Mouse (Mus musculus): ENCODE results near the gene Whamm. TPM values are rescaled to one million over a fixed set of nuclear protein-coding genes. Genes with fewer than 3 reads are reported as not detected.

The Whamm gene
- polyA plus RNA-seq, 1 experiment from 2014 or later = 4.3 TPM

- H3K36me3 ChIP-seq (ENCODE audit: control insufficient read depth, insufficient read depth, low read length) = peaks cover 28% of the 10 kb centered on the region
- H3K4me1 ChIP-seq (ENCODE audit: control insufficient read depth, insufficient read depth, low read length) = no peaks in the 10 kb centered on the region
- H3K9ac ChIP-seq (ENCODE audit: low read depth, low read length) = no peak overlapping the region
- no peaks in the 10 kb centered on the region for H3K9me3 ChIP-seq (replicated peaks; ENCODE audit: control insufficient read depth, low read length, poor library complexity, severe bottlenecking)
- WGBS = 100% methylated on average over 1 of the region's 1 CpGs
- H3K27ac ChIP-seq (ENCODE audit: low read length) = no peak overlapping the region
- H3K27me3 ChIP-seq (ENCODE audit: control insufficient read depth, insufficient read depth, low read depth, low read length) = no peaks in the 10 kb centered on the region
- H3K4me2 ChIP-seq (ENCODE audit: low read length) = no peak overlapping the region
- H3K4me3 ChIP-seq (ENCODE audit: low read depth, low read length) = no peak overlapping the region
- no peak for ATAC-seq
These were observed 26.6 kb downstream of the Whamm start for GRCm38 (mm10) chr7:81597660-81598059.

DNA sequence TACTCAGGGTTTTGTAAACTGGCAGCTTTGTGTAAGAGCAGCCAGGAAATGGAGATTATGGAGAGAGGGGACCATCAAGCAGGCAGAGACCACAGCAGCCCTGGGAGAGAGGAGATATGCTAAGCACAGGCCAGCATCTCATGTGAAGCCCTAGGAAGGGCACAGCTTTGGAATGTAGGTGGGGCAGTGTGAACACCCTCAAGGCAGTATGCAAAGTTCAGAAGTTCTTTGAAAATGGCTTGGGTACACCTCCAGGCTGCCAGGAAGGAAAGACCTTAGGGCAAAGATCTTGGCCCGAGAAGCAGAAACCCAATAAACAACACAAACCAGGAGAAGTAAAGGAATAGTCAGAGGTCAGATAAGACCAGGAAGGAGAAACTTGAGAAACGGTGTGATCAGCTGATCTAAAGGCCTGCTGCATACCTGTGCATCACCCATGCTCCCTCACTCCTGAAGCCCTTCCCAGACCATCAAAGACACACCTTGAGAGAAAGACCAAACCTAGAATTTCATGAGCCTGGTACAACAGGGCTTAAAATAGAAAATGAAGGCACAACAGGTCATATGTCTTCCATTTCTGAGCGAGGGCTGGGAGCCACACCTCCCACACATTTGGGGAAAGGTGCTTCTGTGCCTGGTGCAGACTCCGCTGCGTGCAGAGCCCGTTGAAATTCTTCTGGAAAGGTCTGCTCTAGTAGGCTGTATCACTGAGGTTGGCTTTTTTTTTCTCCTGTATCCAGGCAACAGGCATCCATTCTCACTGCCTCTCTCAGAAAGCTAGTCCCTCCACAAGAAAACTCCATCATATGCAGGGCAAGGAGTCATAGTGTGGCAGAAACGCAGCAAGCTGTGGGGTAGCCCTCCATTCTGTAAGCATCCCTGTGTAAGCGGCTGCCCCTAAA lies 28.6 kb downstream of the Whamm start:
- no peak overlapping the region for H3K4me2 ChIP-seq (ENCODE audit: low read length)
- no peak overlapping the region for H3K4me3 ChIP-seq (ENCODE audit: low read depth, low read length)
- H3K9me3 ChIP-seq (replicated peaks; ENCODE audit: control insufficient read depth, low read length, poor library complexity, severe bottlenecking) = no peaks in the 10 kb centered on the region
- H3K4me1 ChIP-seq (ENCODE audit: control insufficient read depth, insufficient read depth, low read length) = no peaks in the 10 kb centered on the region
- peaks cover 22% of the 10 kb centered on the region for H3K36me3 ChIP-seq (ENCODE audit: control insufficient read depth, insufficient read depth, low read length)
- WGBS = 76% methylated on average over 8 of the region's 8 CpGs
- no peak overlapping the region for H3K27ac ChIP-seq (ENCODE audit: low read length)
- no peak overlapping the region for H3K9ac ChIP-seq (ENCODE audit: low read depth, low read length)
- H3K27me3 ChIP-seq (ENCODE audit: control insufficient read depth, insufficient read depth, low read depth, low read length) = no peaks in the 10 kb centered on the region
- ATAC-seq = peak; percentile 48; the same call in 1 of the 2 replicates

DNA sequence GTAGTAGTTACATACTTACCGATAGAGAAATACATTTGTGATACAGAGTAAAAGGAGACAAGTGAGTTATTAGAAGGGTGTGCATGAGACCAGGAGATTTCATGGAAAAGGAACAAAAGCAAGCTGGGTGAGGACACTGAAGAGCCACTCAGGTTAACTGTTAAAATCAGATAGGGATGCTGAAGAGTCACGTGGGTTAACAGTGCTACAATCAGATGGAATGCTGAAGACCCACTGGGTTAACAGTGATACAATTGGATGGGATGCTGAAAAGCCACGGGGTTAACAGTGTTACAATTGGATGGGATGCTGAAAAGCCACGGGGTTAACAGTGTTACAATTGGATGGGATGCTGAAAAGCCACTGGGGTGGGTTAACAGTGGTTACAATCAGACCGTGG lies 33.9 kb downstream of the Whamm start:
- no peaks in the 10 kb centered on the region for H3K36me3 ChIP-seq (ENCODE audit: control insufficient read depth, insufficient read depth, low read length)
- no peak overlapping the region for H3K4me3 ChIP-seq (ENCODE audit: low read depth, low read length)
- ATAC-seq = no peak
- 80% methylated on average over 5 of the region's 5 CpGs for WGBS
- H3K27me3 ChIP-seq (ENCODE audit: control insufficient read depth, insufficient read depth, low read depth, low read length) = no peaks in the 10 kb centered on the region
- no peak overlapping the region for H3K27ac ChIP-seq (ENCODE audit: low read length)
- H3K9me3 ChIP-seq (replicated peaks; ENCODE audit: control insufficient read depth, low read length, poor library complexity, severe bottlenecking) = no peaks in the 10 kb centered on the region
- H3K4me1 ChIP-seq (ENCODE audit: control insufficient read depth, insufficient read depth, low read length) = no peaks in the 10 kb centered on the region
- no peak overlapping the region for H3K9ac ChIP-seq (ENCODE audit: low read depth, low read length)
- H3K4me2 ChIP-seq (ENCODE audit: low read length) = no peak overlapping the region

GRCm38 (mm10) chr7:81605489-81605888 lies 34.4 kb downstream of the Whamm start:
- no peak overlapping the region for H3K27ac ChIP-seq (ENCODE audit: low read length)
- H3K4me1 ChIP-seq (ENCODE audit: control insufficient read depth, insufficient read depth, low read length) = no peaks in the 10 kb centered on the region
- no peak overlapping the region for H3K9ac ChIP-seq (ENCODE audit: low read depth, low read length)
- 68% methylated on average over 4 of the region's 4 CpGs for WGBS
- no peak for ATAC-seq
- no peaks in the 10 kb centered on the region for H3K27me3 ChIP-seq (ENCODE audit: control insufficient read depth, insufficient read depth, low read depth, low read length)
- no peaks in the 10 kb centered on the region for H3K36me3 ChIP-seq (ENCODE audit: control insufficient read depth, insufficient read depth, low read length)
- no peak overlapping the region for H3K4me3 ChIP-seq (ENCODE audit: low read depth, low read length)
- H3K4me2 ChIP-seq (ENCODE audit: low read length) = no peak overlapping the region
- no peaks in the 10 kb centered on the region for H3K9me3 ChIP-seq (replicated peaks; ENCODE audit: control insufficient read depth, low read length, poor library complexity, severe bottlenecking)

DNA sequence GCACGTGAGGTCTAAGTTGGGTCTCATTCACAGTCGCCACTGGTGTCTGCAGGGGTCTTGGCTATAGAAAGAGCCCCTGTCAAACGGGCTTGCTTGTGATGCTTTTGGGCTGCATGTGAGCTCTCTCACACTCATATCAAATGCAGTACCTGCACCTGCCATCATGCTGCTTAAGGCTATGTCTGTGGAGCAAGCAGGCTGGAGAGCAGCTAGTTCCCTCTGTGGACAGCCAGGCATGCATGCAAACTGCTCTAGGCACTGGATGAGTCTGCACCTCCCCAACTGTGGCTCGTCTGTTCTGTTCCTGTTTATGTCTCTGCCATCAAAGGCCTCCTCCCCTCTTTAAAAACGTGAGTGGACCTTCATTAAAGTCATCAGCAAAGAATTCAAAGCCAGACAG lies 35.4 kb downstream of the Whamm start:
- Histone ChIP-seq H3K4me2 (ENCODE audit: low read length) (no peak overlapping the region), H3K27me3 (ENCODE audit: control insufficient read depth, insufficient read depth, low read depth, low read length) (no peaks in the 10 kb centered on the region), H3K27ac (ENCODE audit: low read length) (no peak overlapping the region), H3K36me3 (ENCODE audit: control insufficient read depth, insufficient read depth, low read length) (no peaks in the 10 kb centered on the region), H3K4me3 (ENCODE audit: low read depth, low read length) (no peak overlapping the region), H3K9me3 (replicated peaks; ENCODE audit: control insufficient read depth, low read length, poor library complexity, severe bottlenecking) (no peaks in the 10 kb centered on the region), H3K4me1 (ENCODE audit: control insufficient read depth, insufficient read depth, low read length) (no peaks in the 10 kb centered on the region), H3K9ac (ENCODE audit: low read depth, low read length) (no peak overlapping the region)
- 69% methylated on average over 5 of the region's 5 CpGs for WGBS
- no peak for ATAC-seq

DNA sequence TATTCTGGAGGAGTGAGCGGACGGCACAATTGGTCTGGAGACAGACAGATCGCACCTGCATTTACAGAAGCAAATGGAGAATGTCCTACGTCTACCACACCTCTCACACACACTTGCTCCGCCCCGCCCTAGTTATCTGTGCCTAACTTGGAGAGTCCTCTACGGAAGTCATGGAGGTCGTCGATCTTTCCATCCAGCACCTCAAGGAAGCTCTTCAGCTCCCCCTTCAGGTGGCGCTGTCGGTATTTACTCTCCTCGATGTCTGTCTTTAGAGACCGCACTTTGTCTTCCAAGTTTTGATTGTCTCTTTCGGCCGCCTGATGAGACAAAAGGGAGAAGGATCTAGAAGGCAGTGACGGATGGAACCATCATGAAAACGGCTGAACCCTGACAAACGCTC lies 39.1 kb downstream of the Whamm start:
- H3K4me3 ChIP-seq (ENCODE audit: low read depth, low read length) = no peak overlapping the region
- H3K9me3 ChIP-seq (replicated peaks; ENCODE audit: control insufficient read depth, low read length, poor library complexity, severe bottlenecking) = no peaks in the 10 kb centered on the region
- H3K4me2 ChIP-seq (ENCODE audit: low read length) = no peak overlapping the region
- no peak overlapping the region for H3K9ac ChIP-seq (ENCODE audit: low read depth, low read length)
- no peaks in the 10 kb centered on the region; the same call in 1 of the 2 replicates for H3K36me3 ChIP-seq (ENCODE audit: control insufficient read depth, insufficient read depth, low read length)
- H3K27me3 ChIP-seq (ENCODE audit: control insufficient read depth, insufficient read depth, low read depth, low read length) = no peaks in the 10 kb centered on the region
- H3K4me1 ChIP-seq (ENCODE audit: control insufficient read depth, insufficient read depth, low read length) = no peaks in the 10 kb centered on the region
- 62% methylated on average over 18 of the region's 18 CpGs for WGBS
- no peak for ATAC-seq
- H3K27ac ChIP-seq (ENCODE audit: low read length) = no peak overlapping the region

DNA sequence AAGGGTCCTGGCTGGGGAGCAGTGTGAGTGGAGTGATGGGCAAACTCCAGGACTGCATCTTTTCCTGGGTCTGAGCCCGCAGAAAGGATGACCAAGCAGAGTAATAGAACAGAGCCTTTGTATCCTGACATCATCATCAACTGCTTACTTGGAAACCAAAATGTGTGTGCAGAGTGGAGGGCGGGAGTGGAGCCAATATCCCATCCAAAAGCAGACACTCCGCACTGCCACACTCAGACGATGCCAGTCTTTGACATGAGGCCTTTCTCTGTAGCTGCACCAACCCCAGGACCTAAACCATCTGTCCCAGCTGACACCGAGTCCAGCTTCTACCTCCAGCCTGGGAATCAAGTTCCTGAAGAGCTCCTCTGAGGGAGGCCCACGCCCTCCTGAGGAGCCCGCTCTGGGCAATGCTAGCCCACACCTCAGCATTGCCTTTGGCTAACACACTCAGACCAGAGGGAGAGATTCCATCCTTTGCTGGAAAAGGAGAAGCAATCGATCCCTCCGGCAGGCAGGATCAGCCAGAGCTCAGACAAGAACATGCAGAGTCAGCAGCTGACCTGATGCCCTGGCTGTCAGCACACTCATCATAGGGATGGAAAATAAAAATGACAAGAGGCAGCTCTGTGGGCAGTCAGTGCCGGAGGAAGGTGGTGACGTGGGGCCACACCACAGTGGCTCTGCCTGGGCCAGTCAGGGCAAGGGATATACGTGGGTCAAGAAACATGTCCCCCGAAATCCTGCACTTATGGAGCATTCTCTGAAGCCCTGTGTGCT lies 42.0 kb downstream of the Whamm start:
- WGBS = 92% methylated on average over 13 of the region's 13 CpGs

DNA sequence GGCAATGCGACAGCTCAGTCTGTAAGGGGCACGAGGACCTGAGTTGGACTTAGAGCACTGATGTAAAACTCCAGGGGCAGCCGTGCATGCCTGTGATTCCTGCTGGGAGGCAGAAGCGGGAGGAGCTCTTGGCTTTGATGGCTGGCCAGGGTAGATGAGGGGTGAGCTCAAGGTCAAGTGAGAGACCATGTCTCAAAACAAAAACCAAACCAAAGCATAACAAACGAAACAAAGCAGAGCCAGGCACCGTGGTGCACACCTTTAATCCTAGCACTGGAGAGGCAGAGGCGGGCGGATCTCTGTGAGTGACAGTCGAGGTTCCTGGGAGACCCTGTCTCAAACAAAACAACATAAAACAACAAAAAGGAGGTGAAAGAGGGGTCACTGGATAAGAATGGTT lies 44.0 kb downstream of the Whamm start:
- Histone ChIP-seq H3K9me3 (replicated peaks; ENCODE audit: control insufficient read depth, low read length, poor library complexity, severe bottlenecking) (no peaks in the 10 kb centered on the region), H3K4me1 (ENCODE audit: control insufficient read depth, insufficient read depth, low read length) (no peaks in the 10 kb centered on the region), H3K27me3 (ENCODE audit: control insufficient read depth, insufficient read depth, low read depth, low read length) (no peaks in the 10 kb centered on the region), H3K4me2 (ENCODE audit: low read length) (no peak overlapping the region), H3K4me3 (ENCODE audit: low read depth, low read length) (no peak overlapping the region), H3K36me3 (ENCODE audit: control insufficient read depth, insufficient read depth, low read length) (no peaks in the 10 kb centered on the region; the same call in 1 of the 2 replicates), H3K27ac (ENCODE audit: low read length) (no peak overlapping the region), H3K9ac (ENCODE audit: low read depth, low read length) (no peak overlapping the region)
- 62% methylated on average over 9 of the region's 9 CpGs for WGBS
- ATAC-seq = no peak

More for the DNA sequence above, 42.0 kb downstream of the Whamm start:
- H3K9ac ChIP-seq (ENCODE audit: low read depth, low read length) = no peak overlapping the region
- ATAC-seq = no peak
- H3K4me2 ChIP-seq (ENCODE audit: low read length) = no peak overlapping the region
- H3K4me1 ChIP-seq (ENCODE audit: control insufficient read depth, insufficient read depth, low read length) = no peaks in the 10 kb centered on the region
- no peak overlapping the region for H3K27ac ChIP-seq (ENCODE audit: low read length)
- H3K36me3 ChIP-seq (ENCODE audit: control insufficient read depth, insufficient read depth, low read length) = no peaks in the 10 kb centered on the region; the same call in 1 of the 2 replicates
- H3K27me3 ChIP-seq (ENCODE audit: control insufficient read depth, insufficient read depth, low read depth, low read length) = no peaks in the 10 kb centered on the region
- H3K4me3 ChIP-seq (ENCODE audit: low read depth, low read length) = no peak overlapping the region
- H3K9me3 ChIP-seq (replicated peaks; ENCODE audit: control insufficient read depth, low read length, poor library complexity, severe bottlenecking) = no peaks in the 10 kb centered on the region

GRCm38 (mm10) chr7:81622793-81623192 lies 51.7 kb downstream of the Whamm start:
- 93% methylated on average over 4 of the region's 4 CpGs for WGBS
- Histone ChIP-seq H3K4me1 (ENCODE audit: control insufficient read depth, insufficient read depth, low read length) (no peaks in the 10 kb centered on the region), H3K27ac (ENCODE audit: low read length) (no peak overlapping the region), H3K27me3 (ENCODE audit: control insufficient read depth, insufficient read depth, low read depth, low read length) (no peaks in the 10 kb centered on the region), H3K4me2 (ENCODE audit: low read length) (no peak overlapping the region), H3K9ac (ENCODE audit: low read depth, low read length) (no peak overlapping the region), H3K4me3 (ENCODE audit: low read depth, low read length) (no peak overlapping the region), H3K9me3 (replicated peaks; ENCODE audit: control insufficient read depth, low read length, poor library complexity, severe bottlenecking) (no peaks in the 10 kb centered on the region), H3K36me3 (ENCODE audit: control insufficient read depth, insufficient read depth, low read length) (no peaks in the 10 kb centered on the region)
- no peak for ATAC-seq

Measured in midbrain, embryonic 16.5 days (tissue).